Mouse (Mus musculus) heart, embryonic 16.5 days (tissue): ENCODE measurements around the gene Plekha5. TPM values are rescaled to one million over a fixed set of nuclear protein-coding genes. Genes with fewer than 3 reads are reported as not detected.

ENCODE experiments used
- ATAC-seq: fragments of 200-750 bp; cut with Nextera tagmentation; replicated peaks from 2 replicates; pipeline ENCODE4 v1.8.0; 2017; ENCODE audit warnings: moderate number of reproducible peaks; ENCODE audit not compliant: insufficient read depth, low FRiP score; ENCODE audit errors: extremely low read depth
- H3K27ac ChIP-seq: fragments of 300-500 bp; sonication (generic); 2 replicates; pipeline ENCODE4 v1.5.1; 2014; ENCODE audit warnings: mild to moderate bottlenecking, low read length, control low read depth, moderate library complexity
- H3K27me3 ChIP-seq: fragments of 300-500 bp; sonication (generic); 2 replicates; pipeline ENCODE4 v1.6.1; 2014; ENCODE audit warnings: low read length, mixed read lengths; ENCODE audit not compliant: control insufficient read depth, insufficient read depth
- H3K36me3 ChIP-seq: fragments of 300-500 bp; sonication (generic); 2 replicates; pipeline ENCODE4 v1.6.1; 2014; ENCODE audit not compliant: control insufficient read depth, insufficient read depth
- H3K4me1 ChIP-seq: fragments of 300-500 bp; sonication (generic); 2 replicates; pipeline ENCODE4 v1.6.1; 2014; ENCODE audit warnings: low read length, mixed read lengths; ENCODE audit not compliant: control insufficient read depth, insufficient read depth
- H3K4me2 ChIP-seq: fragments of 300-500 bp; sonication (generic); 2 replicates; pipeline ENCODE4 v1.6.1; 2014; ENCODE audit warnings: low read depth, mild to moderate bottlenecking, control low read depth, low read length
- H3K4me3 ChIP-seq: fragments of 300-500 bp; sonication (generic); 2 replicates; pipeline ENCODE4 v1.5.1; 2014; ENCODE audit warnings: mild to moderate bottlenecking, control low read depth, low read length
- H3K9ac ChIP-seq: fragments of 300-500 bp; sonication (generic); 2 replicates; pipeline ENCODE4 v1.6.1; 2014; ENCODE audit warnings: low read length, control low read depth
- H3K9me3 ChIP-seq: fragments of 300-500 bp; sonication (generic); replicated peaks from 2 replicates; pipeline ENCODE4 v1.6.1; 2016; ENCODE audit warnings: low read length; ENCODE audit not compliant: control insufficient read depth
- WGBS: fragments of 180-500 bp; shearing (Covaris S2); extraction: QIAGEN DNeasy Blood & Tissue Kit; methylation state at CpG from one replicate; pipeline ENCODE4 v1.1.7; 2014; 5-methylcytosine and 5-hydroxymethylcytosine counted together
- polyA plus RNA-seq: library from polyadenylated mRNA; unstranded; fragments of >200 nt; fragmentation: Nextera tagmentation; extraction: Ambion mirVana; gene quantifications from 2 replicates; pipeline ENCODE4 v1.2.1, GENCODE M21; 2015

Plekha5 gene
- polyA plus RNA-seq, 1 experiment from 2014 or later, result 27.8 TPM

DNA sequence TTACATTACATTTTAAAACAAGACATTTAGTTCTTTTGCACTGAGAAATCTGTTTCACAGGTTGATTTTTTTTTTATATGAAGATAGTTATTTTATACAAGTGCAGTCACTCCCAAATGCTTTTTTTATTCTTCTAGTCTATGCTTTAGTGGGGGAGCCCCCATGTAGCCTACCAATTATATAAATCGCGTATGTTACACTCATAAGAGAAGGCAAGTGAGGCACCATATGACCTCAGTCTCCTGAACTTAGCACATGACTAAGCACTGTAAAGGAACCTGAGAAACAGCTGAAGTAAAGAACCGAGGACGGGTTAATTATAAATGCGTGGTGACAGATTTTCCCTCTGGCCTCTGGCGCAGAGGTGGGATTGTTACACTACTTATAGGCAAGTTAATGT lies 43.0 kb downstream of the Plekha5 start:
- Histone ChIP-seq H3K9ac (no peak overlapping the region), H3K27ac (no peak overlapping the region), H3K4me2 (no peak overlapping the region), H3K4me1 (0 out of 2 replicates have a peak, but pooled peaks cover 2% of the 10 kb centered on the region), H3K27me3 (no peaks in the 10 kb centered on the region), H3K36me3 (no peaks in the 10 kb centered on the region), H3K4me3 (no peak overlapping the region), H3K9me3 (no peaks in the 10 kb centered on the region)
- ATAC-seq, result no peak
- 78% methylated on average over 6 of the region's 6 CpGs for WGBS

DNA sequence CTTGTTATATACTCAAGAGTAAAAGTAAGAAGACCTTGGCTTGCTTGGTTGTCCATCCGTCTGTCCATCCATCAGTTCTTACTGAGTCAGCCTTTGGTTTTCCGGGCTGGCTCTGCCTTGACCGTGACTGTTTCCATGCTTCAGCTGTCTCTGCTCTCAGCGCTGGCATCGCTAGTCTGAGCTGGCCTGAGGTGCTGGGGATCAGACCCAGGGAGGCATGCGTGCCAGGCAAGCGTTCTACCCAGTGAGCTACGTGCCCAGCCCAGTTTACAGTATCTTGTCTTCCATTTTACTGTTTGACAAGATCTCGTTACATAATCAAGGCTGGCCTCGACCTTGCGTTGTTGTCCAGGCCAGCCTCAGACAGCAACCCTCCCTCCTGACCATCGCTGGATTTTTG lies 44.0 kb downstream of the Plekha5 start:
- H3K4me3 ChIP-seq, result no peak overlapping the region
- H3K27me3 ChIP-seq, result no peaks in the 10 kb centered on the region
- WGBS, result 91% methylated on average over 12 of the region's 12 CpGs
- no peaks in the 10 kb centered on the region for H3K9me3 ChIP-seq
- H3K4me2 ChIP-seq, result no peak overlapping the region
- ATAC-seq, result no peak
- H3K4me1 ChIP-seq, result 0 out of 2 replicates have a peak, but pooled peaks cover 2% of the 10 kb centered on the region
- no peak overlapping the region for H3K9ac ChIP-seq
- H3K36me3 ChIP-seq, result no peaks in the 10 kb centered on the region
- no peak overlapping the region for H3K27ac ChIP-seq

DNA sequence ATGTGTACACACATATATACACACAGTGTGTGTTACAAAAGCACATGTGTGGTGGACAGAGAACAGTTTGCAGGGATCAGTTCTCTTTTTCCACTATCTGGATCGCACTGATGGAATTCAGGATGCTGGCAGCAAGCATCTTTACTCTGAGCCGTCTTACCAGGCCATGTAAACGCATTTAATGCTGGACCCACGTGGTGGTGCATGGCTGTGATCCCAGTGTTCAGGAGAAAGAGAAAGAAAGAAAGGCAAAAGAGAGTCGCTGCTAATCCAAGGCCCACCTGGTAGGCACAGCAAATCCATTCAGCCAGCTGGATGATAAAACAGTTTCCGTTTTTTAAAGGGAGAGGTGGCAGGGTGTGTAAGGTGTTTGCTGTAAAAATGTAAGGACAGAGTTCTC lies 45.9 kb downstream of the Plekha5 start:
- Histone ChIP-seq H3K36me3 (no peaks in the 10 kb centered on the region), H3K9ac (no peak overlapping the region), H3K27me3 (no peaks in the 10 kb centered on the region), H3K4me1 (0 out of 2 replicates have a peak, but pooled peaks cover 2% of the 10 kb centered on the region), H3K9me3 (no peaks in the 10 kb centered on the region), H3K27ac (no peak overlapping the region), H3K4me2 (no peak overlapping the region), H3K4me3 (no peak overlapping the region)
- WGBS, result 74% methylated on average over 6 of the region's 6 CpGs
- no peak for ATAC-seq

DNA sequence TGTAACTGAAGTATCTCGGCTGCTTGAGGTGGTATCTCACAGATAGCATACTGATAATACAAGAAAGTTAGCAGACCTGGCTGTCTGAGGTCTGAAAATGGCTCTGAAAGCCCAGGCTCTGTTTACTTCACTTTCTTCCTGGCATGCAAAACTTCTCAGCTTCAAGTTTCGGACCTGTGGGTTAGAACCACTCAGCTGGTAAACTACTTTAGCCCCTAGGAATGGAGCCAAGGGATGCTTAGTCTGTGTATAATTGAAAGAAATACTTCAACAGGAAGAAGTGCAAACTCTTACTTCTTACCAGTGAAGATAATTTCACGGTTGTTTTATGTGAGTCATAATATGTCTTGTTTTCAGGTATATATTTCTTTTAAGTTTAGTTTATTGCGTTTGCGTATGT lies 47.9 kb downstream of the Plekha5 start:
- Histone ChIP-seq H3K9ac (no peak overlapping the region), H3K4me2 (no peak overlapping the region), H3K9me3 (no peaks in the 10 kb centered on the region), H3K27me3 (no peaks in the 10 kb centered on the region), H3K27ac (no peak overlapping the region), H3K36me3 (no peaks in the 10 kb centered on the region), H3K4me1 (peaks cover 4% of the 10 kb centered on the region; the same call in 1 of the 2 replicates), H3K4me3 (no peak overlapping the region)
- WGBS, result 65% methylated on average over 5 of the region's 5 CpGs
- ATAC-seq, result no peak

DNA sequence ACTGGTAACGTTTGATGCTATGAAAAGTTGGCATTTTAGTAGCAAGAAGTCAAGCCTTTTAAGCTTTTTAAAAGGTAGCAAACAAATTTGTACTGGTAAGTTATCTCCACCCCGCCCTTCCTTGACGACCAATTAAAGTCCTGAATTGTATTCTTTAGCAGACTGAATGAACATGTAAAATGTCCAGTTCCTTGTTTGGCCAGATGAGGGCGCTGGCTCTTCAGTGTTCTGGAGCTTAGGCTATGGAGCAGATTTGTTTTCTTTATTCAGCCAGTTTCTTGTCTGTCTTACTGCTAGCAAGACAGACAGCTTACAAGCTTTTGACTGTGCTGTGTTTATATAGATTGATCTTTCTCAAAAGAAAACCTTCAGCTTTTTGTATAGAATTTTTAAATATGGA lies 48.5 kb downstream of the Plekha5 start:
- Histone ChIP-seq H3K36me3 (no peaks in the 10 kb centered on the region), H3K9ac (no peak overlapping the region), H3K4me1 (peaks cover 8% of the 10 kb centered on the region), H3K27ac (no peak overlapping the region), H3K27me3 (no peaks in the 10 kb centered on the region), H3K9me3 (no peaks in the 10 kb centered on the region), H3K4me2 (no peak overlapping the region), H3K4me3 (no peak overlapping the region)
- 44% methylated on average over 4 of the region's 4 CpGs for WGBS
- no peak for ATAC-seq

DNA sequence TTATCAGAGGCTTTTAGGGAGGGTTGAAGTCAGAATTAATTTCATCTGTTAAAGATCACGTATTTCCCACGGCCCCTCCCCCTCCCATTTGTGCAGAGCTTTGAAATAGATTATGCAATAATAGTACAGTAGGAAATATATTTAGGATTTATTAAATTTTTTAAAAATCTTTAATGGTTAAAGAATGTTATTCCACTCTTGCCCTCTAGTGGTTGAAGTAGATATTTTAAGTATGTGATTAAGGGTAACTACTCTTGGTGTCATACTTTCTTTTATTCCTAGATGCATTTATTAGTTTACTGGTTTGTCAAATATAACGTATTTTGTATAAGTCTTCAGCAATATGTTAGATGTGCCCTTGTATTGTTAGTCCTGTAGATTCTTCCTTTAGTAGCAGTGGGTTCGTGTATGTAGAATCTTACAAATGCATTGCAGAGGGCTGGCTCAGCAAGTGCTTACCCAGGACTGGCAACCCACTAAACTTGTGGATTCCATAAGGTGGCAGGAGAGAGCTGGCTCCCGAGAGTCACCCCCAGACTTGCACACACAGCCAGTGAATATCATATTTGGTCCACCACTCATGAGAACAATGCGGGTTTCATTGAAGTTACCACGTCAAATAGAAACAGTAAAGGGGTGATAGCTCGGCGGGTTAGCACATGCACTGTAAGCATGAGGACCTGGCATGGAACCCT lies 51.7 kb downstream of the Plekha5 start:
- H3K4me2 ChIP-seq, result no peak overlapping the region
- no peak overlapping the region for H3K27ac ChIP-seq
- no peaks in the 10 kb centered on the region for H3K36me3 ChIP-seq
- no peak overlapping the region for H3K4me3 ChIP-seq
- no peaks in the 10 kb centered on the region for H3K9me3 ChIP-seq
- H3K27me3 ChIP-seq, result no peaks in the 10 kb centered on the region
- WGBS, result 76% methylated on average over 9 of the region's 9 CpGs
- peaks cover 9% of the 10 kb centered on the region for H3K4me1 ChIP-seq
- H3K9ac ChIP-seq, result no peak overlapping the region
- no peak for ATAC-seq

DNA sequence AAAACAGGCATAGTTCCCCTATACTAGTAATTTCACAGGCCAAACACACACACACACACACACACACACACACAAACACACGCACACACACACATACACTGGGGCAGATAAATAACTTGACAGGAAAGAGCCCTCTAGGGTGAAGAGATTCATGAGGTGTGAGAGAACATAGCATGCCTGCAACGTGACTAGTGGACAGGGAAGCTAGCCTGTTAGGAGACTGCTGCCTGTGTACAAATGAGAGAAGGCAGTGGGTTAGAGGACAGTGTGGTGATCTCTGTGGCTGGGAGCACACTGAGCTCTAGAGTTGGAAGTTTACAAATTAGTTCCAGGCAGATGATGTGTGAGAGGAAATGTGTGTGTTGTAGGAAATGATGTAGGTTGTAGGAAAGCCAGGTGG lies 53.1 kb downstream of the Plekha5 start:
- H3K4me3 ChIP-seq, result no peak overlapping the region
- 0 out of 2 replicates have a peak, but pooled peaks have one; percentile 58 for ATAC-seq
- H3K27me3 ChIP-seq, result no peaks in the 10 kb centered on the region
- H3K9ac ChIP-seq, result no peak overlapping the region
- peak overlapping the region; percentile 51 for H3K27ac ChIP-seq
- H3K9me3 ChIP-seq, result no peaks in the 10 kb centered on the region
- no peaks in the 10 kb centered on the region for H3K36me3 ChIP-seq
- peaks cover 12% of the 10 kb centered on the region for H3K4me1 ChIP-seq
- H3K4me2 ChIP-seq, result no peak overlapping the region
- WGBS, result 35% methylated on average over 2 of the region's 2 CpGs

DNA sequence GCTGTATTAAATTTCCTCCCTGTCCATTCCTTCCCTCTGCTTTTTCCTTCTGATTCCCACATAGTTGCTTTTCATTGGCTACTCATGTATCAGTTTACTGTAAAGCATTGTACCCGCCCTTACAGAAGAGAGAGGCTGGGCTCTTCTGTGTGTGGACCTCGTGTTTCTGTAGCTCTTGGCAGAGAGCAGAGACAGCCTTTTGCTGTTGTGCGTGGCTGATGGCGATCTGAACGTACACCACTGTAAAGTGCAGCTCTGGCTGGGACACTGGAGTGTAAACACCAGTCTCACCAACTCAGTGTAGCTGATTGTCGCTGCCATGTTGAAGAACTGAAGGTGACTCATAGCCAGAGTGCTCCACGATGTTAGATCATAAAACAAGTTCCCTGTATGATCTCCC lies 54.2 kb downstream of the Plekha5 start:
- no peak overlapping the region for H3K4me2 ChIP-seq
- peaks cover 18% of the 10 kb centered on the region for H3K4me1 ChIP-seq
- no peak overlapping the region; the same call in 1 of the 2 replicates for H3K27ac ChIP-seq
- WGBS, result 39% methylated on average over 7 of the region's 7 CpGs
- no peaks in the 10 kb centered on the region for H3K36me3 ChIP-seq
- H3K27me3 ChIP-seq, result no peaks in the 10 kb centered on the region
- no peaks in the 10 kb centered on the region for H3K9me3 ChIP-seq
- no peak for ATAC-seq
- no peak overlapping the region for H3K4me3 ChIP-seq
- H3K9ac ChIP-seq, result no peak overlapping the region

DNA sequence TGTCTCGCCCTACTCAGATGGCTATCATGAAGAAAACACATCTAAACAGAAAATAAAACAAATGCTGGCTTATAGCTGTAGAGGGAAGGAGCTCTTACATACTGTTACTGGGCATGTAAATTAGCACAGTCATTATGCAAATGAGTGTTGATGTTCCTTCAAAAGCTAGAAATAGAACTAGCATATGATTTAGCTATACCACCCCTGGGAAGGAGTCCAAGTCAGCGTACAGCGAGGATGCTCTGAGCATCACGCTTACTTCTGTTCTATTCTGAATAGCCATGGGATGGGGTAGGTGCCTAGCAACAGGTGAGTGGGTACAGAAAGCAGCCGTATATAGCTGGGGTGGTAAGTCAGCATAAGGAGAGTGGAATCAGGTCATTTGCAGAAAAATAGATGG lies 55.1 kb downstream of the Plekha5 start:
- no peak overlapping the region for H3K4me3 ChIP-seq
- ATAC-seq, result no peak
- H3K9ac ChIP-seq, result no peak overlapping the region
- no peaks in the 10 kb centered on the region for H3K36me3 ChIP-seq
- no peak overlapping the region for H3K27ac ChIP-seq
- peaks cover 22% of the 10 kb centered on the region for H3K4me1 ChIP-seq
- no peaks in the 10 kb centered on the region for H3K9me3 ChIP-seq
- H3K27me3 ChIP-seq, result no peaks in the 10 kb centered on the region
- H3K4me2 ChIP-seq, result no peak overlapping the region
- 89% methylated on average over 5 of the region's 5 CpGs for WGBS
